Mouse (Mus musculus): ENCODE measurements around the gene Rnf225. TPM values are rescaled to one million over a fixed set of nuclear protein-coding genes. Genes with fewer than 3 reads are reported as not detected.
A peak's percentile ranks its signal among the peaks of the same experiment; 100 is the strongest.
"Not testable (repeated sequence)": the region's sequence is repeated elsewhere in the genome, so short reads cannot be mapped to it uniquely, and the experiment has no call there.

Rnf225 gene
- total RNA-seq (2021) = 1 to 10 TPM in 1 of 2 experiments, under 1 TPM in 1; 0.91 to 1.3 TPM

DNA sequence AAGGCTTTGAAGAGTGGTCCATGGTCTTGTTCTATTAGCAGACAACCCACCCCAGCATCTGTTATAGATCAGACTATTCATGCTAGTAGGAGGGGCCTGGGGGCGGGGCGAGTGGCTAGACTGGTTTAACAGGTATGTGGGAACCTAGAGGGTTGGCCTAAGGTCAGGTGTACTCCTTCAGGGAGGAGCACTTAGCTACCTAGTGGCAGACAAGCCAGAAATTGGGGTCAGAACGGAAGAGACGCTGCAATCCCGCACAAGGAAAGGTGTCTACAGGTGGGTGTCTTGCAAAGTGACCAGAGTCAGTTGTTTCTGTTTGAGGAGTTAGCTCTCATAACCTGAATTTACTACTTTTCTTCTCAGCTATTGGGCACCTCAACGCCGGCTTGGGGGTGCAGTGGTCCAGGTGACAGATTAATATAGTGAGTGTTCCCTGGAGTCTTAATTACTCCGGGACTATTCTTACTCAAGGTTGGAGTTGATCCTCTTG is at the start of gene Rnf225:
Gene Rnf225, plus strand, starts transcription at position 226 of the 490 bp plus-strand sequence.
- DNase-seq (ENCODE audit: extremely low spot score in 1 of 2, low spot score in 1 of 2) = no peak

GRCm38 (mm10) chr7:12880036-12880435 is 47.2 kb upstream of the Rnf225 start:
- DNase-seq (ENCODE audit: extremely low spot score in 1 of 2, low spot score in 1 of 2) = no peak

- DNase-seq (ENCODE audit: extremely low spot score in 1 of 2, low spot score in 1 of 2) = not testable (repeated sequence)
These were observed 46.7 kb upstream of the Rnf225 start for GRCm38 (mm10) chr7:12880497-12880896.

DNA sequence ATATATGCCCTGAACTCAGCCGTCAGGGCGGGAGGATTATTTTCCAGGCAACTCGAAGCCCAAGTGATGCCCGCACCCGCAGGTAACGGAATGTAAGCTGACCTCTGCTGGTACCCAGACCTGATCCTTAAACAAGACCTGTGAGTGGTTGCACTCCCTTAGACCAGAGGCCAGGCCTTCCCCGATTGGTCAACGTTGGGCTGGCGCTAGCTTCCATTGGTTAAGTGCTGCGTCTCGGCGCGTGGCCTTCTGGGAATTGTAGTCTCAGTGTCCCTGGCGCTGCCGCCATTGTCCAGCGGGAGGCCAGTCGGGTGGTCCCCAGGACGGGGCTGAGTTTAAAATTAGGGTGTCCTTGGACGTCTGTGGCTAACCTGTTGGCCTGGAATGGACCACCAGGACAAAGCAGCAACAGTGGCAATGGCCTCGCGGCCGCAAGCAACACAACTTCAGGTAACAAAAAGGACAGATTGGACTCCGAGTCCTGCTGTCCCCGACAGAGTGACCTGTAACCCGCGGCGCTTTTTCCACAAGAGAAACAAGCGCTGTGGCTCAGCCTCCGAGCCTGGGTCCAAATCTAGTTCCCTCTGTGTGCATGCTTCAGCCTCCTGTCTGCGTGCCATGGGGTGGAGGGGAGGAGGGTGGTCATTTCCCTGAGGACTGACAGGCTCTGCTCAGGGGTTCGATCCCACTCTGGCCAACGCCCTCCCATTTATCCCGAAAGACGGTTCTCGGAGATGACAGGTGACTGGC is 46.1 kb upstream of the Rnf225 start, which contains the start of gene Zfp128:
Gene Zfp128, plus strand, starts transcription at position 267 of the 750 bp plus-strand sequence.
- DNase-seq (ENCODE audit: extremely low spot score in 1 of 2, low spot score in 1 of 2) = peak; percentile 82 to 84

DNA sequence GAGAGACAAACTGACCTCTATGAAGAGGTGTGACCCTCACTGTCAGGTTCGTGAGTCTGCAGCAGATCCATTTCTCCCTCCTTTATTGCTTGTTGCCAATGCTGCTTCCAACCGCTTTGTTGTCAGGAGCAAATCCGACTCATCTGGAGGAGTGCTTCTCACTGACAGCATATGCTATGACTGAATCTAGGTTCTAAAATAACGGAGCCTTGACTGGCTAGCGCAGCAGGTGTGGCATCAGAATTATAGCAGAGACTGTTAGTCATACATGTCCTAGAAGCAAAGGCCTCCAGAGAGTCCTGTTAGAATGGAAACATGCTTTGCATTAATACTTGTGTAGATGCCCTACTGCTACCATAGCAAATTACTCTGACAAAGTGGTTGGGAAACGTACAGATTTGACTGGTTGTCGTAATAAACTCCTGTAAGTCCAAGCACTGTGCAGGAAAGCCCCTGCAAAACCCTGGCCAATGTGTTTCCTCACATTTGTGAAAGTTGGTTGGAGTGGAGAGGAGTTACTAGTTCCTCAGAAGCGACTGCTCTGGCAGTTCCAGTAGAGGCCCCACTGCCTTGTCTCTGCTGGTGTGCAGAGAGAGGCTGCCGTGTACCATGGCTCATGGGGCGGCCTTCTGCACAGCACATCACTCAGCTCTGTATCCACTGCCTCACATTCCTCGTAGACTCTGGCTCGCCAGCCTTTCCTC is 40.5 kb upstream of the Rnf225 start:
- DNase-seq (ENCODE audit: extremely low spot score in 1 of 2, low spot score in 1 of 2) = no peak

DNA sequence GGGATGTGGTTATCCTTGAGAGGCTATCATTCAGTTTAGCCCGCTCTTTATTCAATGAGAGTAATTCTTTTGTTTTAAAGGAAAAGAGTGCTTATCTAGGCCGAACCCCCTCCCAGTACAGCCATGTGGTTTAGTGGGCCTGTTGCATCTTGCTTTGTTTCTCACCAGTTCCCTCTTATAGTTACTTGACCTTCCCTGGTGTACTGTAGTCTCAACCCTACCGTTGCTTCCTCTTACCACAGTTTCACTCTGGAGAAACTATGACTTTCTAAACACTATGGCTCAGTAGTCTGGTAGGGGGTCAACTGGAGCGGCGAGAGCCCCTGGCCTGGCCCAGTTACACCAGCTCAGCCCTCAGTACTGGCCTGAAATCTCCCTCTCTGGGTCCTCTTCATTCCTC is 39.6 kb upstream of the Rnf225 start:
- no peak for DNase-seq (ENCODE audit: extremely low spot score in 1 of 2, low spot score in 1 of 2)

- no peak for DNase-seq (ENCODE audit: extremely low spot score in 1 of 2, low spot score in 1 of 2)
These were observed 36.3 kb upstream of the Rnf225 start for GRCm38 (mm10) chr7:12890928-12891327.

DNA sequence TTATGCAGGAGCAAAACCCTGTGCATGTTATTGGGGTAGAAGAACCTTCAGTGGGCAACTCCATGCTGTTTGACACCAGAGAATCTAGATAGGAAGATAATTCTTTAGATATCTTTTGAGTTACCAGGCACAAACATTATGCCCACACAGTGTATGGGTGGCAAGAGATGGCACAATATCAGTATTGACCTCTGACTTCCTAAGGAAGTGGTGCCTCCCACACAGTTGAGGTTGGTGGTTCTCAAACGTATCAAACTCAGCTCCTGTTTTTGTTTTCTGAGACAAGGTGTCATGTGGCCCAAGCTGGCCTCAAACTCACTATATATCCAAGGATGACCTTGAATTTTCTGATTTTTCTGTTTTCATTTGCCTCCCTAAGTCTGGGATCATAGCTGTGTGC is 35.9 kb upstream of the Rnf225 start:
- DNase-seq (ENCODE audit: extremely low spot score in 1 of 2, low spot score in 1 of 2) = no peak

DNA sequence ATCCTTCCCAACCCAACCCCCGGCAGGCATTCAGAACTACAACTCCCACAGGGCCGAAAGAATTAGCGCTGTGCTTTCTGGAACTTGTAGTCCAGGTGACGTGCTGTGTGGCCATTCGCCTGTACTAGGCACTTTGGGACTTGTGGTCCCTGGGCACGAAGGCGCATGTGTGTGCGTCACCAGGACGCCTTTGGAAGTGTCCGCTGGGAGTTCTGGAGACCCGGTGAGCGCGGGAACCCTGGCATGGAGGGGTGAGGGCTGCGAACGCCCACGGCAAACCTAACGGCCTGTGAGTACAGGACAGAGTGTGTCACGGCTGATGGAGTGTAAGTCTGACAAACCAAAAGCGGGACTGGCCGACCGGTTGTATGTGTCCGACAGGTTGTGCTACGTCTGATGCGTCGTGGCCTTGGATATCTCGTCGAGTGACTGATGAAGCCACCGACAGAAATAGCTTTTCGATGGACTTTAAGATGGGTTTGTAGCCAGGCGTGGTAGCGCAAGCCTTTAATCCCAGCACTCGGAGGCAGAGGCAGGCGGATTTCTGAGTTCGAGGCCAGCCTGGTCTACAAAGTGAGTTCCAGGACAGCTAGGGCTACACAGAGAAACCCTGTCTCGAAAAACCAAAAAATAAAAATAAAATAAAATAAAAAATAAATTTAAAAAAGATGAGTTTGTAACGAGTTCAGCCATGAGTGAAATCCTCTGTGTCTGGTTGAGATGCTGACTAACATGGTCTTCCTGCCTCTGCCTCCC is 29.4 kb upstream of the Rnf225 start, which contains the start of gene Zscan22:
Gene Zscan22, plus strand, starts transcription at position 161 of the 756 bp plus-strand sequence.
- peak; percentile 82 to 83 for DNase-seq (ENCODE audit: extremely low spot score in 1 of 2, low spot score in 1 of 2)

- no peak for DNase-seq (ENCODE audit: extremely low spot score in 1 of 2, low spot score in 1 of 2)
These were observed 25.7 kb upstream of the Rnf225 start for GRCm38 (mm10) chr7:12901517-12901916.

DNA sequence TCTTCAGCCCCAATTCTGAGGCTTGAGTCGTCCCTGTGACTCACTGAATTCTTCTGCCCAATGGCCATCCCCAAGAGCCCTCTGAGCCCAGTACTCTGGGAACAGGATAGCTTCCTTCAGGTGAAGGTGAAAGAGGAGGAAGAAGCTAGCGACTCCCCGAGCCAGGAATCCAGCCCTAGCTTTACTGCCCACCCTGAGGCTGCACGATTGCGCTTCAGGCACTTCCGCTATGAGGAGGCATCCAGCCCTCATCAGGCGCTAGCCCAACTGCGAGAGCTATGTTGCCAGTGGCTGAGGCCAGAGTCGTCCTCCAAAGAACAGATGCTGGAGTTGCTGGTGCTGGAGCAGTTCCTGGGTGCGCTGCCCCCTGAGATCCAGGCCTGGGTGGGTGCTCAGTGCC is 23.6 kb upstream of the Rnf225 start:
- no peak for DNase-seq (ENCODE audit: extremely low spot score in 1 of 2, low spot score in 1 of 2)

GRCm38 (mm10) chr7:12905146-12905545 is 22.1 kb upstream of the Rnf225 start:
- DNase-seq (ENCODE audit: extremely low spot score in 1 of 2, low spot score in 1 of 2) = no peak

DNA sequence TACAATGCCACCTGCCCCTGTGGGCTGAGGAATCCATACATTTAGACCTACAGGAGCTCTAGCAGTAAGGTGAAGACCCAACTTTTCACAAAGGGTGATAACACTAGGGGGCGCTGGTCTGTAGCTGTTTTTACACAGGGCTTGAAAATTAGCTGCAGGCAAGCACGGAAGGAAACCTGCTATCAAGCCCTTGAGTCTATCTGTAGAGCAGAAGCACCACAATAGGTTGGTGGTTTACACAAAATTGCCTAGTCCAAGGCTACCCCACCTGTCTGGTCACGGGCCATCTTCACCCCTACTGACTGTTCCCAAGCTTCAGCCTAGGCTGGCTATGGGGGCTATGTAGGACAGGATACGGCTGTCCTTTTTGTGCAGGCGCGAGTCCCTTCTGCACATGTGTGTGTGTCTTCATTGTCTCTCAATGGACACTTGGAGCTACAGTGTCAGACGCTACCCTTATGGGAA is 17.7 kb upstream of the Rnf225 start:
- peak; percentile 49 to 86 for DNase-seq (ENCODE audit: extremely low spot score in 1 of 2, low spot score in 1 of 2)

GRCm38 (mm10) chr7:12910181-12910668 is 17.0 kb upstream of the Rnf225 start:
- peak; percentile 56 to 64 for DNase-seq (ENCODE audit: extremely low spot score in 1 of 2, low spot score in 1 of 2)

GRCm38 (mm10) chr7:12913556-12913955 is 13.7 kb upstream of the Rnf225 start:
- no peak for DNase-seq (ENCODE audit: extremely low spot score in 1 of 2, low spot score in 1 of 2)

DNA sequence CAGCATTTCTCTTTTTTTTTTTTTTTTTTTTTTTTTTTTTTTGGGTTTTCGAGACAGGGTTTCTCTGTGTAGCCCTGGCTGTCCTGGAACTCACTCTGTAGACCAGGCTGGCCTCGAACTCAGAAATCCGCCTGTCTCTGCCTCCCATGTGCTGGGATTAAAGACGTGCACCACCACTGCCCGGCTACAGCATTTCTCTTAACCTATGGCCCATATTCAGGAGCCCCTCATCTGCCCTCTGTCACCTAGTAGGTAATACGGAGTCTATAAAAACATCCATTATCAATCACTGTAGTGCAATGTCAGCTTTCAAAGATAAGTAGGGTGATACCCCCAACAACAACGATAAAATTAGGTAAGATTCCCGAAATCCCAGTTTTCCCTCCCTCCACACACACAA is 6.7 kb upstream of the Rnf225 start:
- not testable (repeated sequence) for DNase-seq (ENCODE audit: extremely low spot score in 1 of 2, low spot score in 1 of 2)

GRCm38 (mm10) chr7:12921318-12921704 is 5.9 kb upstream of the Rnf225 start:
- DNase-seq (ENCODE audit: extremely low spot score in 1 of 2, low spot score in 1 of 2) = no peak

DNA sequence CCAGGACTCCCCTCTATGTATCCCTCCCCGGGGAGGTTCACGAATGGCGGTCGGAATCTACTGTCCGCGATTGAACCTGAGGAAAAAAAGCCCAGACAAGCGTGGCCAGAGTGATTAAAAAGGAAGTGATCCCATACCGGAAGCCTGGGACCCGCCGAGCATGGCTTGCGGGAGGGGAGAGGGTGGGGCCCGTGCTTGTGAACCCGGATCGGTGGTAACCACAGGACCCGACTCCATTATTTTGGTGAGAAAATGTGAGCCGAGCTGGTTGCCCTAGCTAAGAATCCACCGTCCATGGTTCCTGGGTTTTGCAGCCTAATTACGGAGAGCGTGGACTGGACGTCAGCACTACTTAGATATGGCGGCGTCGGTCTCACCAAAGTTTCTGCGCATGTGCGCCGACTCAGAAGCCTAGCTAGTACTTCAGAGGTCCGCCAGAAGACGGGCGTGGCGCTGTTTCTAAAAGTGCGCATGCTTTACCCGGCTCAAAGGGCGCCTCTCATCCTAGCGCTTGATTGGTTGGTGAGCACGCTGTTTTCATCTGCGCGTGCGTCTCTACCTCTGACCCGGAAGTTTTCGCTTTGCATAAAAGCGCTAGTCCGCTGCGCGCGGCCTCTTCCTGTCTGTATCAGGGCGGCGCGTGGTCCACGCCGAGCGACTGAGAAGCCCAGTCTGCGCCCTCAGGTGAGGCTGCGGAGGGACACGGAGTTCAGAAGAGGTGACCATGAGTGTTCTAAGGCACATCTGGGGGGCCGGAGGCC is 5.3 kb upstream of the Rnf225 start, which contains the start of gene Rps5:
Gene Rps5, plus strand, starts transcription at position 586 of the 761 bp plus-strand sequence.
- DNase-seq (ENCODE audit: extremely low spot score in 1 of 2, low spot score in 1 of 2) = peak; percentile 93 to 95

DNA sequence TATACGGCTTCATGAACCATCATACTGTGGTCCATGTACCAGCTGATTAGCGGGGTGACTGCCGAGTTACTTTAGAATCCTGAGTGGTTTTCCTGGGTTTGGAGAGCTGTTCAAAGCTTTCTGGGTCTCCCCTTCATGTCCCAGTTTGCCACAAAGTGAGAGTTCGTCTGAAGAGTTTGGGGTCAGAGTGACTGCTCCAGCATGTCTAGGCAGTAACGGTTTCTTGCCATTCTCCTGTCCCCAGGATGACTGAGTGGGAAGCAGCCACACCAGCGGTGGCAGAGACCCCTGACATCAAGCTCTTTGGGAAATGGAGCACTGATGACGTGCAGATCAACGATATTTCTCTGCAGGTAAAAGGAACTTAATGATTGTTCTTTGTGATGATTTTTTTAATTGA is 4.5 kb upstream of the Rnf225 start:
- DNase-seq (ENCODE audit: extremely low spot score in 1 of 2, low spot score in 1 of 2) = no peak

DNA sequence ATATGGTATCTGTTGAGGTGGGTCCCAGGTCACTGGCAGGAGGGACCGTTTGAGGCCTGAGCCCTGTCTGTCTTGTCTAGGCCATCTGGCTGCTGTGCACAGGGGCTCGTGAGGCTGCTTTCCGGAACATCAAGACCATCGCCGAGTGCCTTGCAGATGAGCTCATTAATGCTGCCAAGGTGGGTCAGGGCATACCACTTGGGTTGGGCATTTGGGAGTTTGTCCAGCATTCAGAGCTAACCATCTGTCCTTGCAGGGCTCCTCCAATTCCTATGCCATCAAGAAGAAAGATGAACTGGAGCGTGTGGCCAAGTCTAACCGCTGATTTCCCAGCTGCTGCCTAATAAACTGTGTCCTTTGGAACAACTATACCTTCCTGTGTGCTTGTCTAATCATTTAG is 900 bp upstream of the Rnf225 start:
- DNase-seq (ENCODE audit: extremely low spot score in 1 of 2, low spot score in 1 of 2) = no peak

Data from layer of hippocampus, postnatal 25 days (tissue).